Mouse (Mus musculus) midbrain, embryonic 10.5 days (tissue): ENCODE measurements at regions not wholly inside any gene's neighbourhood (a gene's known extent, or its start where the extent isn't known, plus 50 kb on each side); places are given as distances from the start of the nearest gene placed in this dataset.

ENCODE experiments used
- DNase-seq: peaks from one replicate; pipeline ENCODE4 v3.0.0-alpha.2; 2017; ENCODE audit warnings: low spot score
- H3K27ac ChIP-seq: fragments of 300-500 bp; sonication (generic); replicated peaks from 2 replicates; pipeline ENCODE4 v1.5.1; 2016; ENCODE audit warnings: mild to moderate bottlenecking
- H3K27me3 ChIP-seq: fragments of 300-500 bp; sonication (generic); 2 replicates; pipeline ENCODE4 v1.6.1; 2016; ENCODE audit warnings: low read depth, mild to moderate bottlenecking; ENCODE audit not compliant: poor library complexity, severe bottlenecking
- H3K36me3 ChIP-seq: fragments of 300-500 bp; sonication (generic); 2 replicates; pipeline ENCODE4 v1.6.1; 2016; ENCODE audit warnings: mild to moderate bottlenecking, moderate library complexity
- H3K4me1 ChIP-seq: fragments of 300-500 bp; sonication (generic); 2 replicates; pipeline ENCODE4 v1.6.1; 2016
- H3K4me3 ChIP-seq: fragments of 300-500 bp; sonication (generic); 2 replicates; pipeline ENCODE4 v1.5.1; 2016; ENCODE audit warnings: mild to moderate bottlenecking, moderate library complexity
- H3K9me3 ChIP-seq: fragments of 300-500 bp; sonication (generic); replicated peaks from 2 replicates; pipeline ENCODE4 v1.6.1; 2016; ENCODE audit warnings: mild to moderate bottlenecking
- WGBS: fragments of 180-500 bp; shearing (Covaris S2); methylation state at CpG from one replicate; pipeline ENCODE4 v1.1.7; 2016; 5-methylcytosine and 5-hydroxymethylcytosine counted together

DNA sequence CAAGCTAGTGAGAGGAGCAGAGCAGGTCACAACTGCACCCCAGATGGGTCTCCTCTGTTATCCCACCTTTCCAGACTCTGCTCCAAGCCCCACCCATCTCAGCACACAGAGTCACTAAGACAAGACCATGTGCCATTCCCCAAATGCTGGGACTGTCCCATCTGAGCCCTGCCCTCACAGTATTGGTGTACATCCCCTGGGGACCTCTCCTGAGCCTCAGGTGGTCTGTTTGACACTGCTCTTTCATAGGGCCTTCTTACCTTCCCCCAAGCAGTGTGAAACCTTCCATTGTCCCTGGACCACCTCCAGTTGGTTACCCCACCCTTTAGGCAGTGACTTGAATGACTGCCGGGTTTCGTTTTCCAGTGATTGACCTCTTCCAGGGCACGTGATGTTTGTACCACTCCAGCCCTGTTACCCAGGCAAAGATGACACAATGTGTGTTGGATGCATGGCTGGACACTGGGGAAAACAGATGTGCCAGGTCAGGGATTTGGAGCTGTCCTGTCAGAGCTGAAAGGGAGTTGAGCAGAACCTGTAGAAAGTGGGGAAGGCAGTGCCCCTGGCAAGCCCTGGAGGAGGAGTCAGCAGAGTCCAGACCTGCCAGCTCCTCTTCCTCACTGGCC, 219.5 kb upstream of the Zmiz1 start:
- H3K4me1 ChIP-seq = peaks cover 29% of the 10 kb centered on the region
- 63% methylated on average over 3 of the region's 3 CpGs for WGBS
- no peak overlapping the region for H3K4me3 ChIP-seq
- no peaks in the 10 kb centered on the region for H3K27me3 ChIP-seq
- H3K27ac ChIP-seq = no peak overlapping the region
- DNase-seq = no peak
- H3K36me3 ChIP-seq = no peaks in the 10 kb centered on the region
- H3K9me3 ChIP-seq = no peaks in the 10 kb centered on the region

DNA sequence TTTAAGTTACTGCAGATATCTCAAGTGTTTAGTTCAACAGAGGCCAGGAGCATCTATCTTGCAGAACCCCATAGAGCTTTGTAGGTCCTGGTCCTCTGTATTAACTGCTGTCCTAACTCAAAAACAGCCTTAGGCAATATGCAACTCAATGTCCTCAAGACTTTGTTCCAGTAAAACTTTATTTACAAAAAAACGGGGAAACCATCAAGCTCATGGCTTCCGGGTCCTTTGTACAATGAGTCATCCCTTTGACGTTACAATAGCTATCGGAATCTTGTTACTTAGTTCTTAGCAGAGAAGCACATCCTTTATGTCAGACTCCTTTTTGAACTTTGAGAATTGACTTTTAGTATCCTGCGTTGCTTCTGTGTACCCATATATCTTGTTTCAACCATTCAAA, 216.2 kb upstream of the Zmiz1 start:
- H3K4me1 ChIP-seq = peaks cover 16% of the 10 kb centered on the region
- H3K4me3 ChIP-seq = no peak overlapping the region
- no peak for DNase-seq
- no peaks in the 10 kb centered on the region for H3K9me3 ChIP-seq
- no peak overlapping the region for H3K27ac ChIP-seq
- no peaks in the 10 kb centered on the region for H3K27me3 ChIP-seq
- H3K36me3 ChIP-seq = no peaks in the 10 kb centered on the region
- WGBS = 89% methylated on average over 5 of the region's 5 CpGs

DNA sequence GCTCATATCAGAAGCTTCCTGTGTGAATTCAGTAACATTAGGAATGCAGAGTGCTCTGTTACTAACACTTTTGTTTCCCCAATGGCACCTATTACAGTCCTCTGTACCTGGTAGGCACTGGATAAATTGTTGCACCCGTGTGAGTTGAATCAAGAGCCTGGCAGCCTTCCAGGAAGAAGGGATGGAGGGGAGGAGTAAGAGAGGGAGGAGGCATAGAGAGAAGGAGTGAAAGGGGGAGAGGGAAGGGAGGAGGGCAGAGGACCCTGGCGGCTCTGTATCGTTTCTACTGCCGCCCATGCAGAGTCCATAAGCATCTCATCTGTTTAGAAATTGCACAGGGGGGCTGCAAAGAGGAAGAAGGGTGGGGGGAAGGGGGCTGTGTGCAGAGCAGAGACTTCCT, 215.7 kb upstream of the Zmiz1 start:
- no peak for DNase-seq
- no peaks in the 10 kb centered on the region for H3K27me3 ChIP-seq

DNA sequence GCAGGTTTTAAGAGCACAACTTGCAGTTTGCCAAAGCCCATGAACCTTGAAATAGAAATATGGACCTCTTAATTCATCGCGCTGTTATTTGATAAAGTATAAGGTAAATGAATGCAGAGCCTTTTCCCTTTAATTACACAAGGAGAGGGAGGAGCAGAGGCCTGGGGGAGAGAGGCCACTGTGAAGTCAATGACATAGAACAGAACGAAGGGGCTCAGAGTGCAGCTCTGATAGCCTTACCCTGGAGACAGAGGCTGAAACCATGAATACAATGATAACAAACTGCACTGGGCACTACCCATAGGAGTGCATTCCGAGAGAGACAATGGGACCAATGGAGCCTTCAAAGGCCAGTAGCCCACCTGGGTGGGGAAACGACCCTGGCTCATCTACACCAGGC, 215.3 kb upstream of the Zmiz1 start:
- WGBS = 73% methylated on average over 5 of the region's 5 CpGs
- H3K9me3 ChIP-seq = no peaks in the 10 kb centered on the region

More for the DNA sequence above, 215.7 kb upstream of the Zmiz1 start:
- Histone ChIP-seq H3K36me3 (no peaks in the 10 kb centered on the region), H3K9me3 (no peaks in the 10 kb centered on the region), H3K4me3 (no peak overlapping the region), H3K4me1 (peaks cover 16% of the 10 kb centered on the region), H3K27ac (peak overlapping the region; percentile 52; the same call in 1 of the 2 replicates)
- WGBS = 55% methylated on average over 4 of the region's 4 CpGs

DNA sequence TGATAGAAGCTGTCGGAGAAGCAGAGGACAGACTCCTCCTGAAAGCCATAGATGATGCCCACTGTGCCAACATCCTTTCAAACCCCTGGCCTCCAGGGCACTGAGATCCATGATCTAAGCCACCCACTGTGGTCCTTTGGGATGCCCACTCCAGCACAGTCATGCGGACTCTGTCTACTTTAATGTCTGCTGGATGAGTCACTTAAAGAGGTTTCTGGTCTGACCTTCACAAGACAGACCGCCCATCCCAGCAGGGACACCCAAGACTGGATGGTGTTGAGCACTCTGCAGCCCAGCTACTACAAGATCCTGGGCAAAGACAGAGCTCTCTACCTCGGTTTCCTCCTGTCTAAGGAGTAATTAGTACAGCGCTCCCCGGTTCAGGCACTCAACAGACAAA, 214.1 kb upstream of the Zmiz1 start:
- Histone ChIP-seq H3K4me3 (no peak overlapping the region), H3K27me3 (no peaks in the 10 kb centered on the region), H3K9me3 (no peaks in the 10 kb centered on the region), H3K36me3 (no peaks in the 10 kb centered on the region), H3K27ac (no peak overlapping the region), H3K4me1 (peaks cover 9% of the 10 kb centered on the region)
- no peak for DNase-seq
- WGBS = 93% methylated on average over 6 of the region's 6 CpGs

More for the DNA sequence above, 215.3 kb upstream of the Zmiz1 start:
- Histone ChIP-seq H3K4me3 (no peak overlapping the region), H3K4me1 (peaks cover 16% of the 10 kb centered on the region), H3K36me3 (no peaks in the 10 kb centered on the region), H3K27me3 (no peaks in the 10 kb centered on the region), H3K27ac (0 out of 2 replicates have a peak overlapping the region, but pooled peaks have one; percentile 52)
- DNase-seq = no peak

DNA sequence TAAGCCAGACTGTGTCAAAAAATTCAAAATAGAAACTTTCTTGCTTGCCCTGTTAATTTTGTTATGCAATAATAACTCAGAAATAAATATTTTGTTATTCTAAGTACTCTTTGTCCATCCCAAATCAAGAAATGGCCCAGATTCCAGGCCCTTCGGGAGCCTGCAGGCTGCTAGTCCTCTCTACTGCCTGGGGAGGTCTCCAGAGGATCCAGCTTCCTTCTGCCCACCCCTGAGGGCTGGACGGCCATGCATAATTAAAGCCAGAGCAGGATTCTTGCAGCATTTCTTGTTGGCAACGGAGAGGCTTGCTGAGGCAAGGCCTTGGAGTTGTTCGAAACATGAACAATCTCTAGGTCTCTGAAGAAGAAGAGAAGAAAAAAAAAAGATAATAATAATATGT, 213.3 kb upstream of the Zmiz1 start:
- no peak for DNase-seq
- Histone ChIP-seq H3K27ac (no peak overlapping the region), H3K36me3 (no peaks in the 10 kb centered on the region), H3K27me3 (no peaks in the 10 kb centered on the region), H3K4me3 (no peak overlapping the region), H3K9me3 (no peaks in the 10 kb centered on the region), H3K4me1 (peaks cover 9% of the 10 kb centered on the region)
- 68% methylated on average over 4 of the region's 4 CpGs for WGBS

DNA sequence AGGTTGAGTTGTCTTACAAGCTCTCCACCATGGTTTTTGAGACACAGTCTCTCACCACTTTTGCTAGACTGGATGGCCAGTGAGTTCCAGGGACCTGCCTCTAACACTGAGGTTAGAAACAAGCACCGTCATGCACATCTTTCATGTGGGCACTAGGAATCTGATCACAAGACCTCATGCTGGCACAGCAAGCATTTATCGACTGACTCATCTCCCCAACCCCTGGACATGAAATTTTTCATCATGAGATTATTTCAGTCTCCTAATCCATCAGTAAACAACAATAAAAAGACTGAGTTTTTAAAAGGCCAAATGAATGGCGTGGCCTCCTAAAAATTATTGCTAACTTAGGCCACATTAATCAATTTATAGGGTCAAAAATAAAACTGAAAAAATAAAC, 210.0 kb upstream of the Zmiz1 start:
- H3K27ac ChIP-seq = no peak overlapping the region
- no peak for DNase-seq
- no peak overlapping the region for H3K4me3 ChIP-seq
- 90% methylated on average over 3 of the region's 3 CpGs for WGBS
- no peaks in the 10 kb centered on the region for H3K9me3 ChIP-seq
- no peaks in the 10 kb centered on the region; the same call in 1 of the 2 replicates for H3K4me1 ChIP-seq
- no peaks in the 10 kb centered on the region for H3K36me3 ChIP-seq
- no peaks in the 10 kb centered on the region for H3K27me3 ChIP-seq

DNA sequence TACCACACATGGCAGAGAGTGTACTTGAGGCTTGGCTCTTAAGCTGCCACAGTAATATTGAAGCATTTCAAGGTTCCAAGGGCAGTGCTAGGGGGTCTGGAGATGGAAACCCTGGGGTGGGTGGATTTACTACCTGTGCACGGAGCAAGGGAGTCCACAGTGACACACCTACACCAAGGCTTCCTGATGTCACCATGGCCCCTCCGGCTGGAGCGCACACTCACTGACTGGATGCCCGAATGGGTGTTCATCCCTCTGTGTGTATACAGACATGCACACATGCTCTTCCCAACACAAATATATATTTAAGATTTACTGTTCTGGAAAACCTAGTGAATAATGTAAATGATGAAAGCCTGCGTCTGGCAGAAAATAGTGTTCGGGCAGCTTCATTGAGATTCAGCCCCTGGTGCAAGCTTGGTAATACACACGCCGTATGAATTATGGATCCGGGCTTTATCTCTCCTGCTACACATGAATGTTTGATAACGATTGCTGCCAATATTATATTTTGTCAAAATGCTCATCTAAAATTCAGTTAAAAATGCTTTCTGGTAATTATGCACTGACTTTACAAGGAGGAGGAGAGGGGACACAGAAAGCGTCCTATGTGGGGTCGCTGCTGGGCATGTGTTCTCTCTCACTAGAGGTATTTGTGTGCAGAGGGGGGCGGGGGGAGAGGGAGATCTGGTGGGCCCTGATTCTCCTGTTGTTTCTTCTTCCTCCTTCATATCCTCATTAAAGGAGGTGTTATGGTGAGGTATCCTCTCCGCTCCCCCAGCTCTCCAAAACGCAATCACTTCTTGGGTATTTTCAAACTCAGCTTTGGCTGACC, 205.8 kb upstream of the Zmiz1 start:
- WGBS = 94% methylated on average over 15 of the region's 15 CpGs
- H3K4me1 ChIP-seq = no peaks in the 10 kb centered on the region
- no peak overlapping the region for H3K27ac ChIP-seq

DNA sequence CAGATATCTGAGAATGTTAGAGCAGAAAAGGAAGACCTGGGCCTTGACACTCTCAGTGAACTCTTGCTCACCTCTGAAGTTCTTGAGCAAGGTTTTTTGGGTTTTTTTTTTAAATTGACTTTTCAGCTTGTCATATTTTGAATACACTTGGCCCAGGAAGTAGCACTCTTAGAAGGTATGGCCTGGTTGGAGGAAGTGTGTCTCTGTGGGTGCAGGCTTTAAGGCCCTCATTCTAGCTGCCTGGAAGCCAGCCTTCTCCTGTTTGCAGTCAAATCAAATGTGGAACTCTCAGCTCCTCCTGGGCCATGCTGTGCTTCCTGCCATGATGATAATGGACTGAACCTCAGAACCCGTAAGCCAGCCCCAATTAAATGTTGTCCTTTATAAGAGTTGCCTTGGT, 195.9 kb upstream of the Zmiz1 start:
- Histone ChIP-seq H3K4me3 (no peak overlapping the region), H3K27me3 (no peaks in the 10 kb centered on the region), H3K4me1 (peaks cover 16% of the 10 kb centered on the region), H3K27ac (no peak overlapping the region), H3K36me3 (no peaks in the 10 kb centered on the region), H3K9me3 (no peaks in the 10 kb centered on the region)
- DNase-seq = no peak
- 95% methylated on average over 1 of the region's 1 CpGs for WGBS

More for the DNA sequence above, 205.8 kb upstream of the Zmiz1 start:
- DNase-seq = no peak
- Histone ChIP-seq H3K9me3 (no peaks in the 10 kb centered on the region), H3K4me3 (no peak overlapping the region), H3K27me3 (no peaks in the 10 kb centered on the region), H3K36me3 (no peaks in the 10 kb centered on the region)

DNA sequence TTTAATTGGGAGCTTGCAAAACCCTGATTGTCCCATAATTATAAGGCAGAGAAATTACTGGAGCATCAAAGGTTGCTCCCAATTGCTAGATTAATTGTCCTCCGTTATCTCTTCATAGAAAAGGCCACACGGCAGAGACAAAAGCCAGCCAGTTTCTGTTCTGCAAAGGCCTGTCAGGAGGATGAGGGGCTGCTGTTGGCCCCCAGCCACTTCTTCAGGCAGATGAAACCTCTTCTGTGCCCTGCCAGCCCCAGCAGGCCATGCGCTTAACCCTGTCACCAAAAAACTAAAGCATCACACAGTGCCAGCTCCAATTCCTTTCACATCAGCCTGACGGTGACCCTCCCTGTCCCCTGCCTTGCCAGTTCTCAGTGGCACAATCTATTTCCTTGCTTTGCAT, 192.1 kb upstream of the Zmiz1 start:
- H3K27ac ChIP-seq = peak overlapping the region; percentile 5; the same call in 1 of the 2 replicates
- WGBS = 63% methylated on average over 4 of the region's 4 CpGs
- no peaks in the 10 kb centered on the region for H3K36me3 ChIP-seq
- H3K4me1 ChIP-seq = peaks cover 36% of the 10 kb centered on the region
- peaks cover 10% of the 10 kb centered on the region for H3K27me3 ChIP-seq
- DNase-seq = no peak
- H3K4me3 ChIP-seq = no peak overlapping the region
- H3K9me3 ChIP-seq = no peaks in the 10 kb centered on the region

DNA sequence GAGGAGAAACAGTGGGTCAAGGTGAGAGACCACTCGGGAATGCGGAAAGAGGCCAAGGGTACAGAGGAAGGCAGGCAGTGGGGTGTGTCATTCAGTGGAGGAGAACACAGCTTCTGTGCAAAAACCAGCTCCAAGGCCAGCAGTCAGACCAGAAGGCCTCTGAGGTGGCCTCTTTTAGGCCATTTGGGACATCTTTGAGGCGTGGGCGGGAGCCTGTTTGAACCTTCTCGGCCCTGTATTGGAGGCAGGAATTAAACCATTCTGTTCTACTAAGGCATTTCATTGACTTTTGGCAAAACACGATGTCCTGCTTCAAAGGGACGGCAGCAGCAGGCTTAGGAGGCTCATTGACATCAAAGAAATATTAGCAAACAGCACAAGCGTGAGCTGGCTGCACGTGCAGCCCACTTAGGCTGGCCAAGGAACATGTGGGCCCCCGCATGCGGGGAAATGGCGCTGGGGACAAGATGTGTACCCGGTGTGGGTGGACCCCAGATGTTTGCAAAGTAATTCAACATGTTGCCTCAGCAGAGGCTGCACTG, 190.8 kb upstream of the Zmiz1 start:
- peaks cover 36% of the 10 kb centered on the region for H3K4me1 ChIP-seq
- DNase-seq = no peak

DNA sequence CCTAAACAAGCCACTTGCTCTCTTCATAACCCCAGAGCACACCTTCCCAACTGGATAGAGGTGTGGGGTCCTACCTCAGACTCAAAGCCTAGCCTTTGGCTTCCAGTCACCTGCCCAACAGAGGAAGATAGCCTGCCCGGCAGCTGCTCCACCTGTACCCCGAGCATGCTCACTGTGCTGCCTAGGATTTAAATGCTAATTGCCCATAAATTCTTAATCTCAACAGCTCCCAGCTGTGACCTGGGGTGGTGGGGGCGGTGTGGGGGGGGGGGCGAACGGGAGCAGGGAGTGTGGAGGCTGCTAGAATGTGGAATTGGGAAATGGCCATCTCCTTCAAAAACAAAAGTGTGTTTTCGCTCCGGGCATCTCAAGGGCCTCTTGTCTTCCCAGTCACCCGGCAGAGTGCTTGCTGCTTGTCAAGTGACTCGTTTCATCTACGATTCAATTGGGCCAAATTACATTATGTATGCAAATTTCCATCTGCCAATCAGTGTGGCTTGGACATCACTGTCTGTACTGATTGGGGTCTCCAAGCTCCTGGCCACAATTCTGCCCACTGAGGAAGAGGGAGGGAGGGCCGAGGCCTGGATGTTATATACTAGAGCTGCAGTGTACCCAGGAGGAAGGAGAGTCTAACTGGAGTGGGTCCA, 188.6 kb upstream of the Zmiz1 start:
- Histone ChIP-seq H3K36me3 (no peaks in the 10 kb centered on the region), H3K4me1 (peaks cover 36% of the 10 kb centered on the region)
- no peak for DNase-seq

More for the DNA sequence above, 190.8 kb upstream of the Zmiz1 start:
- Histone ChIP-seq H3K36me3 (no peaks in the 10 kb centered on the region), H3K27ac (peak overlapping the region; percentile 39), H3K4me3 (no peak overlapping the region), H3K9me3 (no peaks in the 10 kb centered on the region), H3K27me3 (peaks cover 16% of the 10 kb centered on the region)
- WGBS = 77% methylated on average over 13 of the region's 13 CpGs

More for the DNA sequence above, 188.6 kb upstream of the Zmiz1 start:
- Histone ChIP-seq H3K27me3 (peaks cover 23% of the 10 kb centered on the region), H3K4me3 (no peak overlapping the region), H3K9me3 (no peaks in the 10 kb centered on the region), H3K27ac (0 out of 2 replicates have a peak overlapping the region, but pooled peaks have one; percentile 23)
- 56% methylated on average over 11 of the region's 11 CpGs for WGBS
